Mouse (Mus musculus): Measurements from ENCODE around the gene Tbc1d10c.

Gene Tbc1d10c

GRCm38 (mm10) chr19:4163543-4163887, 27.6 kb downstream of the Tbc1d10c start:
- in situ Hi-C loops (cut with MboI, MseI), result no loop called here

DNA sequence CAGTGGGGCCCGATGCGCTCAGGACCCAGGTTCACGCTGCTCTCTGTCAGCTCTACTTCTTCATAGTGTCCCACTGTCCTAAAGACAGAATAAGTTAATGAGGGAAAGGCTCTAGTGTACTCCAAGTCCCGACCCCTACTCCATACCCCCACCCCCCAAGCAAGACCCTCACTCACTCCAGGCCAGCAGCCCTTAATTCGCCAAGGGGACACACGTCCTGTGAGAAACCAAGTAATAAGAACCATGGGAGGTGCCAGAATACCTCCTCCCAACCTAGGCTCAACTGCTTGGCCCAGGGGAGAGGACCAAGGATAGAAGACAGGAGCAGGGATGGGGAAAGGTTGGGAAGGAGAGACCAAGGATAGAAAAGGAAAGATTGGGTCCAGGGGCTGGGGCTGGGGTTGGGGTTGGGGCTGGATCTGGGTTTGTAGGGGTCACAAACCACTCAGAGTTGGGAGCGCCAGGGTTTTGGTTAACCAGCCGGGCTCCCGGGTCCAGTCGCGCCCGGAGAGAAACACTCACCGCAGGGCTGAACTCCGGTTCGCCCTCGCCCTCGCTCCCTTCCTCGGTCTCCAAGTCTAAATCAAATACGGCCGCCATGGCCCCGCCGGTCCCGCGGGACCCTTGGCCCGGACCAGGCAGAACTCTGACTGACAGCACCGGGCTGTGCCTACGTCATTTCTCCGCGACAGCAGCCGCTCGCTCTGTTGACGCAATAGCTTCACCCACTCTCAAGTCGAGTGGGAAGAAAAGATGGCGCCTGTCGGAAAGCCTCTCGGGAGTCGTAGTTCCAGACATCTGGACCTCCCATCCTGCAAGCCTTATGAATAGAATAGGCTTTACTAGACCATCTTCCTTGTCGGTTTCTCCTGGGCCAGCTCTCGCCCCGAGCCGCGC, 28.2 kb downstream of the Tbc1d10c start, which contains the start of gene Rps6kb2:
Rps6kb2 (minus strand) TSS at position 709 of the 897 bp plus-strand sequence.
- in situ Hi-C loops (cut with MboI, MseI), result no loop called here

DNA sequence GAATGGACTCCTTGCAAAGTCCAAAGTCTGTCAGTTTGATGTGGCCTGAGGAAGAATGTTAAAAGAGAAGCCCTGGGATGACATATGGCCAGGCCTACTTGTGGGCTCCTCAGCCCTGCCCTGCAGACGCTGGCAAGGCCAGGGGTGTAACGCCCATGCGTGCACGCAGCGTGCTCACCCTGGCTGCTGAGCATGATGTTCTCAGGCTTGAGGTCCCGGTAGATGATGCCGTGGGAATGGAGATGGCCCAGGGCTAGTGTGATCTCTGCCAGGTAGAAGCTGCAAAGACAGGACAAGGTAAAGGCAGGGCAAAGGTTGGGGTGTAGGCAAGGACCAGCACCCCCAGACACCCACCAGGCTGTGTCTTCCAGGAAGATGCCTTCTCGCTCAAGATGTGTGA, 32.0 kb downstream of the Tbc1d10c start:
- in situ Hi-C loops (cut with MboI, MseI), result no loop called here

GRCm38 (mm10) chr19:4156771-4157170, 34.3 kb downstream of the Tbc1d10c start:
- in situ Hi-C loops (cut with MboI, MseI), result no loop called here

DNA sequence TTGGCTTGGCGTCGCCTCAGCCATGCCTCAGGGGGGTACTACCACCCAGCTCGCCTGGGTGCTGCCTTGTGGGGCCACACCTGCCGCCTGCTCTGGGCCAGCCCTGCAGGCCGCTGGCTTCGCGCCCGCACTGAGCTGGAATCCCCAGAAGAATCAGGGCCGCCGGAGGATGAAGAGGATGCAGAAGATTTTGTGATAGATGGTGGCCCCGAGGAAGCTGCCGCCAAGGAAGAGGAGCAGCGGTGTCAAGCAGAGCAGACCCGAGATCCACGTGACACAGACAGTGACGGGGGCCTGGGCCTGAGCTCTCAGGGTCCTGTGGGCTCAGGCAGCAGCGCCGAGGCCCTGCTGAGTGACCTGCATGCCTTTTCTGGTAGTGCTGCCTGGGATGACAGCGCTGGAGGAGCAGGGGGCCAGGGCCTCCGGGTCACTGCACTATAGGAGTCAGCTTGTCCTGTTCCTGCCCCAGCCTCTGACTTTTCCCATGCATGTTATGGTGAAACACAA, 35.0 kb downstream of the Tbc1d10c start:
- in situ Hi-C loops (cut with MboI, MseI), result no loop called here

GRCm38 (mm10) chr19:4155223-4156072, 35.6 kb downstream of the Tbc1d10c start:
- in situ Hi-C loops (cut with MboI, MseI), result no loop called here

DNA sequence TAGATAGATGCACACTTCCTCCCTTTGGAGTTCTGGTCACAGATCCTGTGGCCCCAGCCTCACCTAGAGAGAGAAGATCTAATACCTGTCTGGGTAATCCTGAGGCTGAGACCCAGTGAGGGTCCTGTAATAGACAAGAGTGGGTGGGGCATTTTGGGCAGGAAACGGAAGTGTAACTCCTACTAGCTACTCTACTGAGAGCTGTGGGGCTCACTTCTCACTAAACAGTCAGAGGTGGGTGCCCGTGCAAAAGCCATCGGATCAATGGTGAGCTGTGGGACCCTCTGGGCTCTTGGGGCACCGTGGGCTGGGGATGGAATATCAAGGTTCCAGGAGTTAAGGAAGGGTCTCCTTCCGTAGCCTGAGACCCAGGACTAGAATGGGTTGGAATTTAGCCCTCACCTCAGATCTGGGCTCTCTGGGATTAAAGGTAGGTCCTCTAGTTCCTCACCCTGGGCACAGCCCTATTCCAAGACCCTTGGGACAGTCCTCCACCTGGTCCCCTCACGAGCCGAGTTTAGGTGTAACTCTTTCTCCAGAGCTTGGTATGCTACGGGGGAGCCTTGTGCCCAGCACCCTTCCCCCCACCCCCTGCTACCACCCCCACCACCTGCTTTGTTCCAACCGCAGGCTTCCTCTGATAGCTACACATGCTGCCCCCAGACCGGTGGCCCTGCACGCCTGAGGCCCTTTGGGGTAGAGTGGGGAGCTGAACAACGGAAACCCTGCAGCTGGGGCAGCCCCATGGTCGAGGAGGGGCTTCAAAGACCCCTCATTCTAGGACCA, 36.5 kb downstream of the Tbc1d10c start:
- in situ Hi-C loops (cut with MboI, MseI), result loop anchor here (5.0 kb wide), 1 partner anchor 48 kb away; the partner anchor contains the start of gene Rad9a

DNA sequence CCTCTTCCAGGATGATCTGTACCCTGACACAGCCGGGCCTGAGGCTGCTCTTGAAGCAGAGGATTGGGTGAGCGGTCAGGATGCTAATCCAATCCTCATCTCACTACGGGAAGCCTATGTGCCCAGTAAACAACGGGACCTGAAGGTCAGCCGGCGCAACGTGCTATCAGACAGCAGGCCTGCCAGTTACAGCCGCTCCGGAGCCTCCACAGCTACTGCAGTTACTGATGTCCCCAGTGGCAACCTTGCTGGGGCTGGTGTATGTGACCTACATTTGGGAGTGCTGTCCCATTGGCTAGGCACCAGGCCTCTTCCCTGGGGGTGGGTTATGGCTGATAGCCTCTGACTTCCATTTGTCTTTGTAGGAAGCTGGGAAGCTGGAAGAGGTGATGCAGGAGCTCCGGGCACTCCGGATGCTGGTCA, 37.8 kb downstream of the Tbc1d10c start, which contains the start of gene Ptprcap:
Ptprcap (plus strand) TSS at position 373 of the 423 bp plus-strand sequence.
- in situ Hi-C loops (cut with MboI, MseI), result loop anchor here (5.0 kb wide), 1 partner anchor 49 kb away; the partner anchor contains the start of gene Rad9a

GRCm38 (mm10) chr19:4152445-4153231, 38.4 kb downstream of the Tbc1d10c start:
- in situ Hi-C loops (cut with MboI, MseI), result loop anchor here (5.0 kb wide), 1 partner anchor 50 kb away; the partner anchor contains the start of gene Rad9a

- in situ Hi-C loops (cut with MboI, MseI), result loop anchor here (5.0 kb wide), 1 partner anchor 50 kb away; the partner anchor contains the start of gene Rad9a
These were observed 39.2 kb downstream of the Tbc1d10c start for GRCm38 (mm10) chr19:4151898-4152297.

GRCm38 (mm10) chr19:4151488-4151860, 39.6 kb downstream of the Tbc1d10c start:
- in situ Hi-C loops (cut with MboI, MseI), result loop anchor here (5.0 kb wide), 1 partner anchor 51 kb away; the partner anchor contains the start of gene Rad9a

GRCm38 (mm10) chr19:4150567-4151487, 40.3 kb downstream of the Tbc1d10c start:
- in situ Hi-C loops (cut with MboI, MseI), result loop anchor here (5.0 kb wide), 1 partner anchor 51 kb away; the partner anchor contains the start of gene Rad9a

DNA sequence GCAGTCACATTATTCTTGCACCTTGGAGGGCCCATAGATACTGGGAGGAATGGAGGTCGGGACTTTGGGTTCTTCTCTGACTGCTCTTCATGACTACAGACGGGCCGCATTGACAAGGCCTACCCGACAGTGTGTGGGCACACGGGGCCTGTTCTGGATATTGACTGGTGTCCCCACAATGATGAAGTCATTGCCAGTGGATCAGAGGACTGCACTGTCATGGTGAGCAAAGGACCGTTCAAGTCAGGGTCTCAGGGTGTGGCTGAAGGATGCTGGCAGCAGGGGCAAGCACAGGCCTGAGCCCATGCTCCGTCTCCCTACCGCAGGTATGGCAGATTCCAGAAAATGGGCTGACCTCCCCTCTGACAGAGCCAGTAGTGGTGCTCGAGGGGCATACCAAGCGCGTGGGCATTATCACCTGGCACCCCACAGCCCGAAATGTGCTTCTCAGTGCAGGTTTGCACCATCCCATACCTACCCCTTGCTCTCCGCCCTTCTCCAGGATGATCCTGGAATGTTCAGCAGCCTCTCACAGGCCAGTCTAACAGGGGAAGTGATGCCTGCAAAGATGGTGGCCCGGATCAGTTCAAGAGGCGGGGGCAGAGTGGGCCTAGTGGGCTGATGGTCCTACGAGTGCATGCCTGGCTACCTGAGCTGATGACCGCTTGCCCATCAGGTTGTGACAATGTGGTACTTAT, 41.2 kb downstream of the Tbc1d10c start:
- in situ Hi-C loops (cut with MboI, MseI), result loop anchor here (5.0 kb wide), 1 partner anchor 52 kb away; the partner anchor contains the start of gene Rad9a

DNA sequence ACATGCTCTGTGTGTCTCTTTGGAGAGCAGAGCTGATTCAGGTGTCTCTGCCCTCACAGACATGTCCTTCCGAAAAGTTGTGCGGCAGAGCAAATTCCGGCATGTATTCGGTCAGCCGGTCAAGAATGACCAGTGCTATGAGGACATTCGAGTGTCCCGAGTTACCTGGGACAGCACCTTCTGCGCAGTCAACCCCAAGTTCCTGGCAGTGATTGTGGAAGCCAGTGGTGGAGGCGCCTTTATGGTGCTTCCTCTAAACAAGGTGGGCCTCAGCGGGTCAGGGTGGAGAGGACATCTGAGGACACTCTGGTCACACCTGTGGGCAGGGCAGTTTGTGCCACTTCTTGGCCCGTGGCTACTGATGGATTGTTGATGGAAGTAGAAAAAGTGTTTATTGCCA, 41.8 kb downstream of the Tbc1d10c start:
- in situ Hi-C loops (cut with MboI, MseI), result no loop called here

- in situ Hi-C loops (cut with MboI, MseI), result no loop called here
These were observed 42.3 kb downstream of the Tbc1d10c start for GRCm38 (mm10) chr19:4148819-4149218.

GRCm38 (mm10) chr19:4148491-4148806, 42.6 kb downstream of the Tbc1d10c start, which contains the start of gene Coro1b:
Gene Coro1b (plus strand): TSS chr19:4148619.
- in situ Hi-C loops (cut with MboI, MseI), result no loop called here

DNA sequence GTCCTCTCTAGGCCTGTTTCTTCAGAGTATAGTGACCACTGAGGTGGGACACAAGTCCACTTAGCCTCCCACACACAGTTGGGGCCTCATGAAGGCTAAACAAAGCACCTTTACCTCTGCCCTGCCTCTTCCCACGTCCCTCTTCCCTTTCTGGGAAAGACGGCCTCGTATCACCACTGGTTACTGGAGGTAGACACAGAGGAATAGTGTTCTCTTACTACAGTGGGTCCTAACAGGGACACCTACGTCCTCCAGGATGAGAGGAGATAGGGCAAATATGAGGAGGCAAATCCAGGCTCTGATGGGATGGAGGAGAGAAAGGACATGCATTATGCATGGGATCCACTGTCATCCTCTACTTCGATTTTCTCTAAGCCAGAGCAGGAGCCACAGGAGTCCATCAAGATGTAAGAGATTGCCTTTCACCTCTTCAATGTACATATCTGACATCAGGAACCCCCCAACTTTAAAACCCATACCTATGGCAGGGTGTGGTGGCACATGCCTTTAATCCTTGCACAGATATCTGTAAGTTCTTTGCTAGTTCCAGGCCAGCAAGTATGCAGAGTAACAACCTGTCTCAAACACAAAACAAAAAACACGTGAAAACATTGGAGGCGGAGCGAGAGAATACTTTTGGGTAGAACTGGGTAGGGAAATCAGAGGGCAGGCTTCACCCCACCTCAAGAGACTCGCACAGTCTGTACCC, 43.1 kb downstream of the Tbc1d10c start:
- in situ Hi-C loops (cut with MboI, MseI), result no loop called here

GRCm38 (mm10) chr19:4147022-4147405, 44.1 kb downstream of the Tbc1d10c start:
- in situ Hi-C loops (cut with MboI, MseI), result no loop called here
